Mouse (Mus musculus) T-helper 2 cell (primary cell): Measurements from ENCODE around the gene Klk15.
"Not testable (repeated sequence)": the region's sequence is repeated elsewhere in the genome, so short reads cannot be mapped to it uniquely, and the experiment has no call there.

Experiments
- in situ Hi-C: fragments of 300-600 bp; cut with MboI, MseI; formaldehyde crosslinking; loops from one replicate; pipeline ENCODE4 v1.15.1; 2025; ENCODE audit warnings: high pct_unique_total_duplicates

The Klk15 gene

DNA sequence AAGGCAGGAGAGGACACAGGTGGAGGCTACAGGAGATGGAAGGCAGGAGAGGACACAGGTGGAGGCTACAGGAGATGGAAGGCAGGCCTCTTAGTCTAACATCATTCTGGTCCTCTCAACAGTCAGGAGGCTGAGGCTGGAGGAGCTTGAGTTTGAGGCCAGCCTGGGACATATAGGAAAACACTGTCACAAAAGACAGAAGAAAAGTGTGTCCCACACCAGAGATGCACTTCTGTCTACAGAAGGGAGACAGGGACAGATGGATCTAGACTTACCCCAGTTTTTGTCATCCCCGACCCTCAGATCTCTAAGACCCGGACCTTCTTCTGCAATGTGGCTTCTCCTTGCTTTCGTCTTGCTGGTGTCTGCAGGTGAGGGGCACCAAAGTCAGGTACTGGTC lies at the start of gene Klk15:
Gene Klk15, plus strand, starts transcription at position 301 of the 400 bp plus-strand sequence.
- in situ Hi-C loops: no loop called here

GRCm38 (mm10) chr7:43891365-43891764 lies 42.2 kb upstream of the Klk15 start:
- in situ Hi-C loops: no loop called here

DNA sequence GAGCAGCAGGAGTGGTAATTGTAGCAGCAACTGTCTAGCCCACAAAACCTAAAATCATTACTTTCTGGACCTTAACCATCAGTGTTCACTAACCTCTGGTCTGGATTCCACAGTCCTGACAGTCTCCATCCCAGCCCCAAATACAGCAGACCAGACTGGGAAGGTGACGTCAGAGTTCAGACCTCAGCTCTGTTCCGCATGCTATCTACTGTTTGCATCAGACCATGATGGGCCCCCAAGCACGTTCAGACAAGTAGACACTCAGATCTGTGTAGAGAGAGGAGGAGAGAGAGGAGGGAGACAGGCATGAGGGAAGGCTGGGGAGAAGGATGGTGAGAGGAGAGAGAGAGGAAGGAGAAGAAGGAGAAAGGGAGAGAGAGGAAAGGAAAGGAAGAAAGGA lies 41.8 kb upstream of the Klk15 start:
- in situ Hi-C loops: no loop called here

- in situ Hi-C loops: no loop called here
Measured at GRCm38 (mm10) chr7:43894836-43895235, 38.7 kb upstream of the Klk15 start.

GRCm38 (mm10) chr7:43914821-43915220 lies 18.7 kb upstream of the Klk15 start:
- in situ Hi-C loops: loop anchor here (10.0 kb wide), 2 partner anchors 230 to 690 kb away; no protein-coding TSS in a partner anchor

- in situ Hi-C loops: loop anchor here (10.0 kb wide), 2 partner anchors 234 to 694 kb away; no protein-coding TSS in a partner anchor
Measured at GRCm38 (mm10) chr7:43918426-43918825, 15.1 kb upstream of the Klk15 start.

DNA sequence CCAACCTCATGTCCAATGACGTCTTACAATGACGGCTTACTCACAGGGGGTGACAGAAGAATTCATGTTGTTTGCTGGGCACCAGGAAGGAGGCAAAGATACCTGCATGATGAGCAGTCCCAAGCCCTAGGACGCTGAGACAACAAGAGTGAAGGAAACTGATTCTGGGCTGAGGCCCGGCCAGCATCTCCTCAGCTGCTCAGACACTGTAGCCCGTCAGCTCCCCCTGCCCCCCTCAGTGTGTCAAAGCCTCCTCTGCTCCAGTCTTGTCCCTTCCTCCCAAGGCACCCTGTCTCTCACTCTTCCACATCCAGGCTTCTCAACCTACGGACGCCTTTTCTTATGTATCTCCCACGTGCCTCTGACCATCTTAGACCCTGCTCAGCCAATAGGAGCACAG lies 14.7 kb upstream of the Klk15 start:
- in situ Hi-C loops: loop anchor here (10.0 kb wide), 2 partner anchors 234 to 694 kb away; no protein-coding TSS in a partner anchor

DNA sequence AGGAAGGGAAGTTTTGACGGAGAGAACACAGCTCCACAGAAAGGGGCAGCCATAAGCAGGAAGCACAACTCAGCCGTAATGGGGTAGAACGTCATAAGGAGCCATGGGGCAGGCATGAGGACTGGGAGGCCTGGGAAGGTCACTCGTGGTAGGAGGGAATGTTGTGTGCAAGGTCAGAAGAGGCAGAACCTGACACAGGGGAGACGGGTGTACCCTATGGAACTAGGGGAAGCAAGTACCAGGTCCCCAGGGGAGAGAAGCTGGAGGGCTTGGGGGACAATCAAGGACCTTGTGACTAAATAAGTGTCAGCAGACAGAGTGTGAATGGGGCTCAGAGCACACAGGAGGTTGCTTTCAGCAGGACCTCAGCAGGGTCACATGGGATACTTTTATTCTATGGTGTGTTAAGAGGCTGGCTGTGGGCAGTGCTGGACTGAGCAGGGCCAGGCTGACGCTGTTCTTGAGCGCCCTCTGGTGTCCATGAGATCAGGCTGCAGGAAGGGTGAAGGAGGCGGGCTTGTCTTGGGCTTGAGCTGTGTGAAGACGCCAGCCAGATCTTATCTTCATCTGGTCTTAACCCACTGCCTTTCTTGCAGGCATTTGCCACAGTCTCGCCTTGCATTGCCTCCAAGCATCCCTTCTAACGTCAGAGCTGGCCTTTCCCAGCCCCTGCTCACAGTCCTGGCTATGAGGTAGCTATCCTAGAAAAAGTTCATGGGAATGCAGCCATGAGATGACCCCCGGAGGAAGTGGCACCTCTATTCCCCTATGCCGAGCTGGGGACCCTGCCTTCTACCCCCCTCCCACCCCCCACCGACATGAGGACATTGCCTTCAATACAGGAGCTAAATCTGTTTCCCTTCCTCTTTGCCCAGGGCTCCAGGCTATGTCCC lies 13.7 kb upstream of the Klk15 start:
- in situ Hi-C loops: loop anchor here (10.0 kb wide), 2 partner anchors 235 to 695 kb away; no protein-coding TSS in a partner anchor

DNA sequence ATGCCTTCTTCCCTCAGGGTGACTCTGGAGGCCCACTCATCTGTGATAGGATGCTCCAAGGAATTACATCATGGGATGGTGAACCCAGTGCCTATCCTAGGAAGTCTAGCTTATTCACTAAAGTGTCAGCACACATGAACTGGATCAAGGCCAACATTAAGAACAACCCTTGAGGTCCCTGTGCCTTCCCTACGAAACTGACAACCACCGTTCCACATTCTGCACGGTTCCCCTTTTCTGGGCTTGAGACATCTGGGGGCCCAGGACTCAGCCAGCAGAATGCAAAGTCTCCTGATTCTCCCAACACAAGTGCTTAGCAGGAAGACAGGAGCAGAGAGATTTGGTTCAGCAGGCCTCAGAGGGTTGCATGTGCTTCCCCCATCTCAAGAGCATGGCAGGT lies 13.0 kb upstream of the Klk15 start:
- in situ Hi-C loops: no loop called here

DNA sequence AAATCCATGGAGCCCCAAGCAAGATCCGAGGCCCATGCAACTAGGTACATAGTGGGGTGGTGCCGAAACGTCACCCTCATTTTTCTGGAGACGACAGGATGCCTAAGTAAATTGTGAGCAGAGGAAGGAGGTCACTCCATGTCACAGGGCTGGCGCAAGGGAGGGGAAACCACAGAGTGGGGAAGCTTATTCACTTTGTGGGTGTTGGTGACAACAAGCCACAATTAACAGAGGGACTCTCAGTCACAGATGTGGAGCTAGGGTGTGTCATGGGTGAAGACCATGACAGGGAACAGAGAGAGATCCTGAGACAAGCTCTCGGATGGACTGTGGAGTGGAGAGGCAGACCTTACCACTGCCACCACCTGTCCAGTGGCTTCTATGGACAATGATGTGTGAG lies 12.5 kb upstream of the Klk15 start:
- in situ Hi-C loops: no loop called here

DNA sequence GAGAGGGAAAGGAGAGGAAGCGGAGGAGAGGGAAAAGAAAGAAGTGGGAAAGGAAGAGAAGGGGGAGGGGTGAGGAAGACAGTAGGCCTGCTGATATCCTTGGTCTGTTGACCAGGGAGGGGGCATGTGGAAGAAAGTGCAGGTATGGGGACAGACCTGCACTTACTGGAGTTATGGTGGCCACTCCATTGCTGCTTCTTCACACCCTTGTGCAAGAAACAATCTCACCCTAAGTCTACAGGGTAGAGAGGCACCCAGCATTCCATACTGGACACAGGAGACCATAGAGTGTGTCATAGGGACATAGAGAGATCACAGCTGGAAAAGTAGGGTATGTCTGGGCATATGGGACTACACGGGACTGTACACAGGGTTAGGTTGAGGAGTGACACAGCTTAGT lies 11.6 kb upstream of the Klk15 start:
- in situ Hi-C loops: no loop called here

GRCm38 (mm10) chr7:43925985-43926384 lies 7.6 kb upstream of the Klk15 start:
- in situ Hi-C loops: no loop called here

DNA sequence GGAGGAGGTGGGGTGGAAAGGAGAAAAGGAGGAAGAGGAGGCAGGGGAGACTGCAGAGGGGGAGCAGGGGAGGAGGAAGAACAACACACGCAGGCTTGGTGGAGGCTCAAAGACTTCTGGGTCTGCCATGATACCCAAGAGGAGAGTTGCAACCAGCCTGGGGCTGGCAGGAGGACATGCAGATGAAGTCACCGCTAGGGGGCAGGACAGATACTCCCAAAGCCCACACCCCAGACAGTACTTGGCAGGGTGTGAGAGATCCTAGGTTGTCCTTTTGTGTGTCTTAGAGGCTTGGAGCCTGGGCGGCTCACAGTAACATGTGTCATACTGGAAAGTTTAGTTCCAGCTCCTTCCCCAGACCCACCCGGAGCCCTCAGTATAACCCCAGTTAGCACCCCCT lies 5.0 kb upstream of the Klk15 start:
- in situ Hi-C loops: no loop called here

- in situ Hi-C loops: no loop called here
Measured at GRCm38 (mm10) chr7:43932337-43932736, 1.2 kb upstream of the Klk15 start.

- in situ Hi-C loops: no loop called here
Measured at GRCm38 (mm10) chr7:43934747-43935146, 1.2 kb downstream of the Klk15 start.

GRCm38 (mm10) chr7:43936551-43936950 lies 3.0 kb downstream of the Klk15 start:
- in situ Hi-C loops: no loop called here

- in situ Hi-C loops: not testable (repeated sequence)
Measured at GRCm38 (mm10) chr7:43942293-43942692, 8.8 kb downstream of the Klk15 start.

- in situ Hi-C loops: no loop called here
Measured at GRCm38 (mm10) chr7:43944727-43945264, 11.3 kb downstream of the Klk15 start.

DNA sequence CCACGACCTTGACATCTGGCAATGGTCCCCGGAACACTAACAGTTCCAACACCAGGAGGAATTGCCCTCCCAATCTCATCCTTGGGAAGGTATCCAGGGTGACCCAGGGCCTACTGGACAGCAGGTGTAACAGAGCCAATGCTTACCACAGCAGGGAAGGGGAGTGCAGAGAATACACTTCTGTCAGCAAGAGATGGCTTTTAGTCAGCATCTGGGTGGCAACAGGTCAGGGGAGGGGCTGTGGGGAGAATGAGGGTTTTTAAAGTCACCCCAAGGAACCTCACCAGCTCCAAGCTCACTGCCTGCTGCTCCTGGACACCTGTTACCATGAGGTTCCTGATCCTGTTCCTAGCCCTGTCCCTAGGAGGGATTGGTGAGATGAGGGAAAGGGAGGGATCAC lies 16.8 kb downstream of the Klk15 start, which contains the start of gene Klk1b8:
Gene Klk1b8, plus strand, starts transcription at position 301 of the 400 bp plus-strand sequence.
- in situ Hi-C loops: no loop called here

GRCm38 (mm10) chr7:43952703-43953102 lies 19.2 kb downstream of the Klk15 start:
- in situ Hi-C loops: no loop called here

DNA sequence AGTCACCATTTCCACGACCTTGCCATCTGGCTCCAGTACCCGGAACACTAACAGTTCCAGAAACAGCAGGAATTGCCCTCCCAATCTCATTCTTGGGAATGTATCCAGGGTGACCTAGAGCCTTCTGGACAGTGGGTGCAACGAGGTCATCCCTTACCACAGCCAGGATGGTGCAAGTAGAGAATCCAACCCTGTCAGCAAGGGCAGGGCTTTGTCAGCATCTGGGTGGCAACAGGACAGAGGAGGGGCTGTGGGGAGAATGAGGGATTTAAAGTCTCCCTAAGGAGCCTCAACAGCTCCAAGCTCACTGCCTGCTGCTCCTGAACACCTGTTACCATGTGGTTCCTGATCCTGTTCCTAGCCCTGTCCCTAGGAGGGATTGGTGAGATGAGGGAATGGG lies 32.9 kb downstream of the Klk15 start, which contains the start of gene Klk1b1:
Gene Klk1b1, plus strand, starts transcription at position 301 of the 400 bp plus-strand sequence.
- in situ Hi-C loops: no loop called here

DNA sequence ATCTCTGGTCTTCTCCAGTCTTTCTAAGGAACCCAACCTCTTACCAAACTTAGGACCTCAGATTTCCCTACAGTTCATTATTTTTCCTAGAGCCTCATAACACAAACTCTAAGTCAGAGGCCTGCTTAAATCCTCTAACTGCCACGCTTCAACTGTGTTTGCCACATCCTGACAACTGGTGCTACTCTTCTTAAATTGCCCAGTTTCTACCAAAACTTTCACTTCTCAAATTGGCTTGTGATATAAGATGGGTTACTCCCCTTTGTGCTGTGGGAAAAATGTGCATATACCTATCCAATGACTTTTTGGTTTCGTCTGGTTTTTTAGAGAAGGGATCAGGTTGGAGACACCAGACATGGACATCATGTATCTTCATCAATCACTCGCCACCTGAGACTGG lies 33.5 kb downstream of the Klk15 start:
- in situ Hi-C loops: no loop called here

GRCm38 (mm10) chr7:43967612-43968011 lies 34.1 kb downstream of the Klk15 start:
- in situ Hi-C loops: no loop called here
